Mouse (Mus musculus) layer of hippocampus, adult 8-10 months (tissue): ENCODE results near the gene Lrmda. TPM values are rescaled to one million over a fixed set of nuclear protein-coding genes. Genes with fewer than 3 reads are reported as not detected.

ENCODE experiments used
- DNase-seq, 2 experiments: peaks; one replicate each; pipeline ENCODE4 v3.0.0; 2022; ENCODE audit warnings: low spot score in 2 of 2
- total RNA-seq, 4 experiments: library from RNA; stranded (reverse); gene quantifications; 2 replicates each; pipeline ENCODE4 v1.2.4; 2022

Lrmda gene
- total RNA-seq, 4 experiments from 2014 or later: 0.59 to 4.9 (median 1.8) TPM

GRCm38 (mm10) chr14:22091306-22091705 lies 71.8 kb downstream of the Lrmda start:
- DNase-seq: no peak

GRCm38 (mm10) chr14:22093124-22093523 lies 73.6 kb downstream of the Lrmda start:
- DNase-seq: no peak

- DNase-seq: no peak
These were observed 82.7 kb downstream of the Lrmda start for GRCm38 (mm10) chr14:22101961-22102805.

GRCm38 (mm10) chr14:22105855-22106254 lies 86.3 kb downstream of the Lrmda start:
- no peak for DNase-seq

- DNase-seq: no peak
These were observed 87.3 kb downstream of the Lrmda start for GRCm38 (mm10) chr14:22106777-22107176.

- no peak for DNase-seq
These were observed 89.9 kb downstream of the Lrmda start for GRCm38 (mm10) chr14:22109423-22109822.

DNA sequence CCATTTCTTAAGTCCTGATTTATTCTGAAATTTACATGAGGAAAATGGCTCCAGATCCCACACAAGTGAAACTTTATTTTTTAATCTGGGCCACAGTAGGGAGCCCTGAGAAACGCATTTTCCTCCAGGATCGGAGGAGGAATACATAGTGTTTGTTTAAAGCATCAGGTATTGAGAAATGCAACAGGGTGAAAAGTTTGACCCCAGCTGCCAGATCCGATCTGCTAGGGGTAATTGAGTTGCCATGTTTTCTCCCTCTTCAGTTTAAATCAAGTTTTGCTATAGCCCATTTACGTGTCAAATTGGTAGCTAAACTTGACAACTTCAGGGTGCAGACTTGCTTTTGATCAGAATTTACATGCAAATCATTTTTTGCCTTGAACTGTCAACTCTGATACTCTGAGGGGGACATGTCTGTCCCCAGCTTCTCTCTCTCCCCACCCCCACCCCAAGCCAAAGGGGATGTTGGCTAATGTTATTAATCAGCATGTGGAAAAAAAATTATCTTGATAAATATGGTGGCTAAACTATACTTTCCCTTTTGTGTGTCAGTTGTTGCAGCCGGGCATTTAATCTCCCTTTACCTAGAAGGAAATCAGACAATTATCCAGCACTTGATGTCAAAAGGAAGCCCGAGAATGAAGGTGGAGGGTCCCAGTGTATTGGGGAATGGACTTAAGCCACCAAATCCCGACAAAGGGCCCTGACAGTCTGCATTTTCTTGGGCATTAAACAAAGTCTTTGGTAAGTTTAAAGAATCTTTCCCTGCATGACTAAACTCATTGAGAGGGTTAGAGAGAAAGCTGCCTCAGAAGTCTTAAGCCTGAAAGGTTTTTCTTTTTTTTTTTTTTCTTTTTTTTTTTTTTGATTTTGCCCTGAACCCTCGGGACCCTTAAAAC lies 94.2 kb downstream of the Lrmda start:
- DNase-seq: no peak

GRCm38 (mm10) chr14:22114651-22115351 lies 95.3 kb downstream of the Lrmda start:
- DNase-seq: no peak

DNA sequence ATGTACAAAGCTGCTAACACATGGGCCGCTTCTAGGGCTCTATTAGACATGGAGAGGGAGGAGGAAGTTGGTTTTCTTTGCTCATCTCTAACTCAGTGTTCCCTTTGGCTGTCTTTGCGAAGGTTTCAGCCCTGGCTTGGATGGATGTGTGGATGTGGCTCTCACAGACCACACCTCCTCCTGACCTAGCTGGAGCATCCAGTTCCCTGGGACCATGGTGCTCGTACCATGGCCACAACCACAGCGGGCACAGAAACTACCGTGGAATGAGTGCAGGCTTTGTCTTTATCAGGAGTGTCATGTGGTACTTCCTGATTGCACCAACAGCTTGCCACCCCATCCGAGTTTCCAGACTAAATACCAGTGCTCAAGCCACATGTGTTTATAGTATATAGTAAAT lies 98.6 kb downstream of the Lrmda start:
- no peak for DNase-seq

DNA sequence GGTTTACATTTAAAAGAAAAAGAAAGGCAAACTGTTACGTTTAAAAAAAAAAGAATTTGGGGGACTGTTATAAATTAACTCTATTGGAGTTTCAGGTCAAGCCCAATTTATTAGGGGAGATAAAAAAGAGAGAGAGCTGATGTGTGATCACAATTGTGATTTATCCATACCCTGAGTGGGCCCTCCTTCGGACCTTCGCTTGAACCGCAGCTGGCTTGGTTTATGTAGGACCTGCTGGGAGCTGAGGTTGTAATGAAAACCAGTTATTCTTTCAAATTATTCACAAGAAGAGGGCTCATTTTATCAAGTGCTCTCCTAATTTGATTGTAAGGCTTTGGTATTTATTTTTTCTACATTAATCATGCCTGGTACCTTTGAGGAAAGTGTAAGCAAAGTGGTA lies 99.0 kb downstream of the Lrmda start:
- no peak for DNase-seq

GRCm38 (mm10) chr14:22126276-22126675 lies 106.8 kb downstream of the Lrmda start:
- DNase-seq: no peak

GRCm38 (mm10) chr14:22126859-22127258 lies 107.3 kb downstream of the Lrmda start:
- DNase-seq: no peak

- no peak for DNase-seq
These were observed 111.6 kb downstream of the Lrmda start for GRCm38 (mm10) chr14:22130950-22131585.

DNA sequence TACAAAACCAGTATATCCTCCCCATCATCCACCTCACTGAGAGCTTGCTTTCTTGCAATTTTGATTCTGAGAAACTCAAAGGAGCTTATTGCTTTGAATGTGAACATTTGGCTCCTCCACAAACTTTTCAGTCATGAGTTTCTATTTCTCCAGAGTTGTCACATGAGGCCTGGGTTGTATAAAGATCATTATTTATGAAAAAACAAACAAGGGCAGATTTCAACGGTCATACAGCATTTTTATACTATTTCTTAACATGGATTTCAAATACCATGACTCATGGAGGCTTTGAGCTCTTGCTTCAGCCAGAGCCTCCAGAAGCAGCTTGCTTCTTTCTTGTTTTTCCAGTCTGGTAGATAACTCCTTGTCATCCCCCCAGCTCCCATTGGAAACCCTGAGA lies 119.8 kb downstream of the Lrmda start:
- no peak for DNase-seq

DNA sequence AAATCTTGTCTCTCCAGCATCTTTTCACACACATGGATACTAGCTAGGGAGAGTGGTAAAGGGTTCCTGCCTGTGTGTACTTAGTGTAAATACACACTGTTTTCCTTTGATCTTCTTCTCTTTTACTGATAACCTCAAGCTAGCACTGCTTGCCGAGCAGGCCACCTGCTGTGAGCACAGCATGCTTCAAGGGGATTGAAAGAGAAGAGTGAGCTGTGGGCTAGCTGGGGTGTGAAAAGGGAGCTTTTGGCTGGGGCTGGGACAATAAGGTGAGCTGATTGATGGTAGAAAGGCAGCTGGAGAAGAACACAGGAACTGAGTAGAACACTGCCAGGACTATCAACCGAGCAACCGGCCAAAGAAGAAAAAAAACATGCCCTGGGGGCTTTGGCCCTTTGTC lies 124.5 kb downstream of the Lrmda start:
- no peak for DNase-seq

DNA sequence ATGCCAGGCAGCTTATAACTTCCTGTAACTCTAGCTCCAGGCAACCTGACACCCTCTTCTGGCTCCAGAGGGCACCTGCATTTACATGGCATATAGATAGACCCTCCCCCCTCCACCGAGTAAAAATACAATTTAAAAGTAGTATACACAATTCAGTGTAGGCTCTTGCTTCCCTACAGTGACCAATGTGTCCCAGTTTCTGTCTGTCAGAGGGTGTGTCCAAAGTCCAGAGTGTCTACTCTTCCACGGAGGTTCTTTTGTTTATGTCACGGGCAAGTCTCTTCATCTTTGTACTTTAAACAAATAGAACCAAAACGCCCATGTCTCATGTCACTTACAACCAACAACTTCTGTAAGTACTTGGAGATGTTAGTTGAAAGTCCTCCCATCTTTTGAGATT lies 126.4 kb downstream of the Lrmda start:
- no peak for DNase-seq

DNA sequence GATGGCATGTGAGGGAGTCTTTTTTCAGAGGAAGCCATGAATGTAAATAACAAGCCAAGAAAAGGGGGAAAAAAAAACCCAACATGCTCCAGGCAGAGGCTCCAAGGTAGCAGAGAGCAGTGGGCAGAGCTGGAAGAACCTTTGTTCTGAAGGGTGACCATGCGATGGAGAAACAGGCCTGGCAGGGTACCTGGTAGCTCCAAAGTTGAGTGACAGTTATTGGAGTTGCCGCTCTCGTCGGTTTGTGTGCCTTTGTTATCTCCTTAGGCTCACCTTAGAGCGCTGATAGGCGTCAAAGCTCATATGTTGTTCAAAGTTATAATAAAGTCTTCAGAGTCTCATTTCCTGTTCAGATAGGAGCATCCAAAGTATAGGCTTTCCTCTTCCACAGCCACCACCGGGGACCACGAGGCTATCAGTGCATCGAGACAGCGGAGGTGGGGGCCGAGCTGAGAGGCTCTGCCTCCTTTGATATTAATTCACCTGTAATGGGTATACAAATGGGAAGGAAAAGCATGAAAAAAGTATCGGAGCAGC lies 127.1 kb downstream of the Lrmda start:
- no peak for DNase-seq

DNA sequence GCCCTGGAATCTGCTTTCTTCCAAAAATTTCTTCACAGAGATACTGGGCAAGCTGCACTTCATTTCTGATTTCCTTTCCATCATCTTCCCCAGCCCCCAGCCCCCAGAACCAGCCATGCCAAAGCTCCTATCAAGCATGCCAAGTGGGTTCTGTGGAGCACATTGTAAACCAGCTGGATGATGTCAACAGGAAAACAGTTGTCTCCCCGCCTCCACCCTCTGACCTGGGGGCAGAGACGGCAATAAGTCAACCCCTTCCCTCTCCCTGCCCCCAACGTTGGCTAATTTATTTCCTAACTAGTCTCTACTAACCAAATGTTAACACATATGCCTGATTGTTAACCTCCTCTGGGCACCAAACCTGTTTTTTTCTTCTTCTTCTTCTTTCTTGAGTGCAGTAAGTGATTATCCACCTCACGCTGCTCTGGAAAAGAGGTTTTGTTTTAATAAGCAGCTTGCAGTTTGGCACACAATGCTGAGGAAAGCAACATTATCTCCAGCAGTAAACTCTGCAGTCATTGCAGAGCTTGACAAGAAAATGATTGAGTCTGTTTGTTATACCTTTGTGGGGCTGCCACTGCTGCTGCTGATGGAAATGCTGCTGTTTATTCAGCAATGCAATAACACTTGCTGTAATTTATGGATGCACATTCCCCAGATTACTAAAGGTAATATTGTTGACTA lies 128.0 kb downstream of the Lrmda start:
- no peak for DNase-seq

GRCm38 (mm10) chr14:22152701-22153100 lies 133.2 kb downstream of the Lrmda start:
- no peak for DNase-seq

DNA sequence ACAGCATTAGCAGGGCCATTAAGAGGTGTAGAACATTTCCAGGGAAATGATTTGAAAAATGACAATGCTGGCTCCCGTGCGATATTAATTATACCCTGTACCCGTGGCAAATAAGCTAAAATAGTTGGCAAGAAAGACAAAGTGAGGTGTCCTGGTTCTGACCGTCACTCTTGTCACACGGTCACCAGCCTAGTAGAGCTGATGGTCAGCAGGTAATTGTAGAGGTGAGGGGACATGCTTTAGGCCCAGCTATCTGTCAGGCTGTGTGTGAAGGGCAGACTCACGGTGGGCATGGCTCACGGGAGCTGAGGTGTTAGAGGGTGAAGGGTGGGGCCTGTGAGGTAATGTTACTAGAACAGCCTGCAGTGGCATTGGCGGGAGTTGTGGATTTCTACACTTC lies 134.6 kb downstream of the Lrmda start:
- DNase-seq: no peak
